Mouse (Mus musculus) bone marrow macrophage, adult 2 months (primary cell): ENCODE results near the gene Trim15.

Source experiments
- CTCF ChIP-seq: IDR thresholded peaks from 2 replicates; pipeline ENCODE4 v1.5.1; 2012; ENCODE audit warnings: low read depth, mild to moderate bottlenecking, low read length, moderate library complexity
- POLR2A ChIP-seq: IDR thresholded peaks from 2 replicates; pipeline ENCODE4 v1.6.1; 2012; ENCODE audit warnings: mild to moderate bottlenecking, low read depth, low read length, borderline replicate concordance

DNA sequence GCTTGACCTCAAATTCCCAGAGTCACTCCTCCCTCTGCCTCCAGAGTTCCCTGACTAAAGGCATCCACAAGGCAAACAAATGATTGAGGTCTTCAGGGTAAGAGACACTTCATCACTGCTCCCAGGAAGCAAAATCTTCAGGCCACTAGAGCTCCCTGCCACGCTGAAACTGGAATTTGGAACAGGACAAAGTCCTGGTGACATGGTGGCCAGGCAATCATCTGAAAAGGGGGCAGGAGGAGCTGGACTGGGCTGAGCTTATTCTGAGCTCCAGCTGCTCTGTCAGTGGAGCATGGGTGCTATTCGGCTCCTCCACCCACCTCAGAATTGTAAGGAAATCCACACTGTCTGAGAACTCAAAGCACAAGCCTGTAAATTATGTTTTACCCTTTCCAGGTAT lies 45.0 kb upstream of the Trim15 start:
- TF ChIP-seq POLR2A (no peak), CTCF (no peak)
